Mouse (Mus musculus): ENCODE data around the gene Map1lc3a. TPM values are rescaled to one million over a fixed set of nuclear protein-coding genes. Genes with fewer than 3 reads are reported as not detected.

The Map1lc3a gene
- polyA plus RNA-seq, 1 experiment from 2014 or later, result 116 TPM

DNA sequence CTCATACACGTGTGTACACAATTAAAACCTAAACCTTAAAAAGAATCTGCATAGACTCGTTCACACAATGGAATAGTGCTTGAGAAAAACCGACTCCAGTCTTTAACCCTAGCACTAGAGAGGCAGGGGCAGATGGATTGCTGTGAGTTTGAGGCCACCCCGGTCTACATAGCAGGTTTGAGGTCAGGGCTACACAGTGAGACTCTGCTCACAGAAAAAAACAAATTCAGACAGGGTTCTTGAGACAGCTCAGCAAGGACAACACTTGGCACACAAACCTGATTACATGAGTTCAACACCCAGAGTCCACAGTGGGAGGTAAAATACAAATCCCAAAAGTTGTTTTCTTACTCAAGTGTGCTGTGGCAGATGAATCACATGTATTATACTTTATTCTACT lies 49.9 kb downstream of the Map1lc3a start:
- WGBS, result 94% methylated on average over 4 of the region's 4 CpGs
- Histone ChIP-seq H3K27me3 (ENCODE audit: control insufficient read depth, insufficient read depth, low read length) (no peaks in the 10 kb centered on the region), H3K36me3 (ENCODE audit: control insufficient read depth, insufficient read depth, low read length) (peaks cover 9% of the 10 kb centered on the region), H3K4me3 (ENCODE audit: low read depth, low read length) (no peak overlapping the region), H3K9ac (ENCODE audit: low read length) (no peak overlapping the region), H3K4me1 (ENCODE audit: control insufficient read depth, insufficient read depth, low read length) (no peaks in the 10 kb centered on the region), H3K4me2 (ENCODE audit: low read depth, severe bottlenecking) (no peak overlapping the region), H3K9me3 (ENCODE audit: control insufficient read depth, low read length) (no peaks in the 10 kb centered on the region), H3K27ac (replicated peaks; ENCODE audit: low read depth, low read length) (no peak overlapping the region)
- ATAC-seq (ENCODE audit: insufficient number of reproducible peaks, low FRiP score, low TSS enrichment, low read depth) (no peak), DNase-seq (ENCODE audit: low spot score) (no peak)

Other genes starting within 250 kb of the Map1lc3a start
- 122 and 127 TPM in 2 replicates for gene Ahcy, start 201.8 kb upstream of the Map1lc3a start, polyA plus RNA-seq (2014; fragmentation: Nextera tagmentation; extraction: Ambion mirVana)
- gene Itch, start 142.8 kb upstream of the Map1lc3a start, polyA plus RNA-seq (2014; fragmentation: Nextera tagmentation; extraction: Ambion mirVana), result 51.8 and 63.2 TPM in 2 replicates
- 503 and 513 TPM in 2 replicates for gene Dynlrb1, start 39.8 kb upstream of the Map1lc3a start, polyA plus RNA-seq (2014; fragmentation: Nextera tagmentation; extraction: Ambion mirVana)
- gene Pigu, start 81.1 kb downstream of the Map1lc3a start, polyA plus RNA-seq (2014; fragmentation: Nextera tagmentation; extraction: Ambion mirVana), result 53.4 and 56.0 TPM in 2 replicates
- gene Trp53inp2, start 104.8 kb downstream of the Map1lc3a start, polyA plus RNA-seq (2014; fragmentation: Nextera tagmentation; extraction: Ambion mirVana), result 17.5 and 19.3 TPM in 2 replicates
- 31.0 and 35.7 TPM in 2 replicates for gene Ncoa6, start 197.6 kb downstream of the Map1lc3a start, polyA plus RNA-seq (2014; fragmentation: Nextera tagmentation; extraction: Ambion mirVana)
- gene Acss2, start 241.7 kb downstream of the Map1lc3a start, polyA plus RNA-seq (2014; fragmentation: Nextera tagmentation; extraction: Ambion mirVana), result 9.2 and 10.7 TPM in 2 replicates
- 2.2 and 2.3 TPM in 2 replicates for gene Ggt7, start 241.9 kb downstream of the Map1lc3a start, polyA plus RNA-seq (2014; fragmentation: Nextera tagmentation; extraction: Ambion mirVana)